Mouse (Mus musculus): ENCODE results near the gene Vmn2r105.

Gene Vmn2r105

DNA sequence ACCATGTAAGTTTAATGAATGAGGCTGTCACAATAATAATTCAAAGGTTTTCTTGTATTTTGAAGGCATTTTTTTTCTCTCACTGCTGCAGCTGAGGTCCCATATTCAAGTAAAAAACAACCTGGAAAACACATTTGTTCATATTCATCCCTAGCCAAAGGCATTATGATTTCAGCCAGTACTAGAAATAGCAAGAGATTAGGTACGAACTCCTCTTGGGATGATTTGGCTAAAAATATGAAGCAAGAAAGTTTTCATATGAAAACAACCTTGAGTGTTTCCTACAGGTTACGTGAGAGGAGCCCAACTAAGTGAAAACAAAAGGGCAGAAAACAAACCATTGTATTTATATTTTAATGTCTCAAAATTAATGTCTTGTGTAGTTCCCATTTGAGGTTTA, at the start of gene Vmn2r105:
Vmn2r105 (minus strand) TSS at position 101 of the 400 bp plus-strand sequence.
- DNase-seq = no peak

DNA sequence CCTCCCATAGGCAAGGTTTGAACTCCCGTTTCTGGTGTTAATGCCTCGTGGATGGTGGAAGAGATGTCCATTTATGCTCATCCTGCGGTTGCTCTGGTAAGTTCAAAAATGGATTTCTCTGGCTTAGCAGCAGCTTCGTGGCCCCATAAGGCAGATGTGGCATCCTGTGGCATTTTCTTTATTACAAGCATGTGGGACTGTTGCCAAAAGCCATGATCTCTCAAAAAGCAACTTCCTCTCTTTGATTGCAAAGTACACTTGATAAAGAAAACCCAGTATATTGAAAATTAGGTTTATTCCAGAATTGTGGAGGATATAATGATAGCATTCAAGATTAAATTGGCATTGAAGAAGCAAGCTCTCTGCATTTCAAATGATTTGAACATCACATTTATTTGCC, 20.7 kb upstream of the Vmn2r105 start:
- DNase-seq = no peak

DNA sequence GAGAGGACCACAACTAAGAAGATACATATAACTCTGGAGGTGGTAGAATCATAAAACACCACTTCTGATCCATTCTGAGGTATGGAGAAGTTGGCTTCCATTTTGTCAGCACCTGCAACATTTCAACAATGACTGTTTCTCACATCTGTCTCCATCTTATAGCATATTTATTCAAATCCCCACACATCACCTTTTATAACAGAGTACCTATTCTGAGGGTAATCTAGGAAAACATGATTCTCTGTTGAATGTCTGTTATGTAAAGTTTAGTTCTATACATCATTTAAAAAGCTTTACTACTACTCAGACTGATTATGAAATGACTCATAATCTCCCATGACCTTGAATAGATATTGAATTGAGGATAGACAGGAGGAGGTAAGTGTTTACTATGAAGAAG, 51.9 kb downstream of the Vmn2r105 start, which contains the start of gene Fpr-rs6:
Fpr-rs6 (minus strand) TSS at position 101 of the 400 bp plus-strand sequence.
- DNase-seq = no peak
